Mouse (Mus musculus): ENCODE results near the gene Cdk6. TPM values are rescaled to one million over a fixed set of nuclear protein-coding genes. Genes with fewer than 3 reads are reported as not detected.

Cdk6 gene
- polyA plus RNA-seq, 1 experiment = 42.2 TPM

DNA sequence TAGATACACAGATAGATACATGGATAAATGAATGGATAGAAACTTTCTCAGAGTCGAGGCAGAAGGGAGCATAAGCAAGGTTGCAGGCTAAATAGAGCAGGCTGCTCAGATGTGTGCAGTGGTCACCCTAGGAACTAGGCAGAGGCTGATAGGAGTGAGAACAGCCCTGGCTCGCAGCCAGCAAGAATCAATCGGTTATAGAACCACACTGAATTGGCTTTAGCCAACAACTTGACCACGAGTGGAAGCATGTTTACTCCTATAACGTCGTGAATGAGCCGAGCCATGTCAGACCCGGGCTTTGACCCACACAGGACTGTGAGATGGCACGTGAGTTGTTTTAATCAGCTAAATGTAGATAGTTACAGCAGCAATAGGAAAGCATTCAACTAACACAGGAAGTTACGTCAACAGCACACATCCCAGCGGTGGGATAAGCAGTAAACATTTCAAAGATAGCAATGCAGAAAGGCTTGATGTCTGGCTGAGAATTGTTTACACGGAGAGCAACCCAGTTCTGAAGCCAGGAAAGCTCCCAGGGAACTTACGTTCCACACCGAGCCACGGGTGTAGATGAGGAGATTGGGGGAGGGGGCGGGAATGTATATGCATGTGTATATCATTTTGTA is 147.0 kb downstream of the Cdk6 start:
- H3K4me3 ChIP-seq (ENCODE audit: control insufficient read depth, insufficient read depth, low read length) = no peak overlapping the region
- no peak overlapping the region for H3K27ac ChIP-seq (ENCODE audit: control insufficient read depth, insufficient read depth, low read length)
- 0 out of 2 replicates have a peak, but pooled peaks cover 3% of the 10 kb centered on the region for H3K36me3 ChIP-seq (ENCODE audit: control insufficient read depth, insufficient read depth, low read length)

DNA sequence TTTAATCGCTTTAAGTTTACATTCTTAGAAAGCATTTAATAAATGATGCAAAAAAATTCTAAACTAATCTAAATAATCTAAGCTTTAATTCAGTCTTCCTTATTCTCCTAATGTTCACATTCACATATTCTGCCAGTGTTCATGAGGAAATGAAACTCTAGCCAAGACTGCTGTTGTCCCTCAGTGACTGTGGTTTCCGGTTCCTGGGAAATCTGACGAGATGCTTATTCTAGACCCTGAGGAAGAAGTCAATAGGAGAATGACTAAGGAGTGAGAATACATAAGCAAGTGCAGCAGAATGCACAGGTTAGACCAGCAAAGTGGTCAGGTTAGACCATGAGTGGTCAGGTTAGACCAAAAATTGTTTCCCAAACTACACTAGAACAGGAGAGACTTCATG is 149.1 kb downstream of the Cdk6 start:
- Histone ChIP-seq H3K27me3 (ENCODE audit: control insufficient read depth, insufficient read depth, low read length) (no peaks in the 10 kb centered on the region), H3K36me3 (ENCODE audit: control insufficient read depth, insufficient read depth, low read length) (0 out of 2 replicates have a peak, but pooled peaks cover 3% of the 10 kb centered on the region), H3K4me1 (replicated peaks; ENCODE audit: control insufficient read depth, insufficient read depth, low read length) (peaks cover 5% of the 10 kb centered on the region), H3K4me3 (ENCODE audit: control insufficient read depth, insufficient read depth, low read length) (no peak overlapping the region), H3K27ac (ENCODE audit: control insufficient read depth, insufficient read depth, low read length) (no peak overlapping the region)
- TF ChIP-seq POLR2A (IDR thresholded peaks at IDR 0.05; ENCODE audit: control insufficient read depth, extremely low read depth, insufficient read depth, low read length, poor library complexity) = no peak
- no peak for TF ChIP-seq CTCF (IDR thresholded peaks at IDR 0.05; ENCODE audit: borderline replicate concordance, control insufficient read depth, extremely low read depth, insufficient read depth, low read length, poor library complexity)
- 85% methylated on average over 3 of the region's 3 CpGs for WGBS
- no peak for DNase-seq

More for the DNA sequence above, 147.0 kb downstream of the Cdk6 start:
- no peaks in the 10 kb centered on the region for H3K27me3 ChIP-seq (ENCODE audit: control insufficient read depth, insufficient read depth, low read length)
- TF ChIP-seq POLR2A (IDR thresholded peaks at IDR 0.05; ENCODE audit: control insufficient read depth, extremely low read depth, insufficient read depth, low read length, poor library complexity) (no peak), CTCF (IDR thresholded peaks at IDR 0.05; ENCODE audit: borderline replicate concordance, control insufficient read depth, extremely low read depth, insufficient read depth, low read length, poor library complexity) (no peak)
- 92% methylated on average over 16 of the region's 16 CpGs for WGBS
- no peaks in the 10 kb centered on the region for H3K4me1 ChIP-seq (replicated peaks; ENCODE audit: control insufficient read depth, insufficient read depth, low read length)
- DNase-seq = no peak

DNA sequence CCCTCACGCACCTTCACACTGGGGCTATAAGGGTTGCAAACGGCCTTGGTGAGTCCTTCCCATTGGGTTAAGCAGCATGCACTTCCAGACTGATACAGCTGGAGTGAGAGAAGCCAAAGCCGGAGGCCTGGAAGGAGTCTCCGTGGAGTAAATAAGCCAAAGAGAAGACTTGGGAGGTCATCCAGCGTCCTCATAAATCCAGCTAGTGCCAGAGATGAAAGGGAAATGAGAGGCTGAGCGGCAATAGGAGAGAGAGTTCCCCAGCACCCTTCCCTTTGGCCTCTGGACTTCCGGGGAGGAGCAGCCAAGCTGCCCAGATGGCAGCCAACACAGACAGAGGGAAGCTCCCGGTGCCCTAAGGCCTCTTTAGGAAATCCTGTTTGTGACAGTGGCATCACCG is 149.8 kb downstream of the Cdk6 start:
- TF ChIP-seq CTCF (IDR thresholded peaks at IDR 0.05; ENCODE audit: borderline replicate concordance, control insufficient read depth, extremely low read depth, insufficient read depth, low read length, poor library complexity) (no peak), POLR2A (IDR thresholded peaks at IDR 0.05; ENCODE audit: control insufficient read depth, extremely low read depth, insufficient read depth, low read length, poor library complexity) (no peak)
- H3K36me3 ChIP-seq (ENCODE audit: control insufficient read depth, insufficient read depth, low read length) = no peaks in the 10 kb centered on the region
- H3K27me3 ChIP-seq (ENCODE audit: control insufficient read depth, insufficient read depth, low read length) = no peaks in the 10 kb centered on the region
- no peak overlapping the region for H3K4me3 ChIP-seq (ENCODE audit: control insufficient read depth, insufficient read depth, low read length)
- 75% methylated on average over 9 of the region's 9 CpGs for WGBS
- H3K27ac ChIP-seq (ENCODE audit: control insufficient read depth, insufficient read depth, low read length) = no peak overlapping the region
- DNase-seq = no peak
- H3K4me1 ChIP-seq (replicated peaks; ENCODE audit: control insufficient read depth, insufficient read depth, low read length) = peaks cover 5% of the 10 kb centered on the region

DNA sequence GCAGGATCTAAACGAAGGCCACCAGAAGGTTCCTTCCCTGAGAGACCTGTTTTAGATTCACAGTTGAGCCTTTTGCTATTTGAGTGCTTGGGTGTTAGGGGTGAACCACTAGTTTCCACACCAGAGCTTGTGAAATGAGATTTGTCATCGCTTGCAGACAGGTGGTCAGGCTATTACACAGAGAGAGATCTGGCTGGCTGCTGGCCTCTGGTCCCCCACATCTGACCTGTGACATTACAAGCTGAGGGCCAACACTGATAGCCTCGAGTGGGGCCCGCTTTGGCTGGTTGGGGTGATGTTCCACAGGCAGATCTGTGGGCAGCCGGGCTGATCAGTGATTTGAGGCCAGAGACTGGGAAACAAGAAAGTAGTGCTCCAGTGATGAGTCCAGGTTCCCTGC is 150.6 kb downstream of the Cdk6 start:
- Histone ChIP-seq H3K4me1 (replicated peaks; ENCODE audit: control insufficient read depth, insufficient read depth, low read length) (peaks cover 7% of the 10 kb centered on the region), H3K36me3 (ENCODE audit: control insufficient read depth, insufficient read depth, low read length) (no peaks in the 10 kb centered on the region), H3K4me3 (ENCODE audit: control insufficient read depth, insufficient read depth, low read length) (no peak overlapping the region), H3K27ac (ENCODE audit: control insufficient read depth, insufficient read depth, low read length) (no peak overlapping the region), H3K27me3 (ENCODE audit: control insufficient read depth, insufficient read depth, low read length) (no peaks in the 10 kb centered on the region)
- no peak for TF ChIP-seq POLR2A (IDR thresholded peaks at IDR 0.05; ENCODE audit: control insufficient read depth, extremely low read depth, insufficient read depth, low read length, poor library complexity)
- TF ChIP-seq CTCF (IDR thresholded peaks at IDR 0.05; ENCODE audit: borderline replicate concordance, control insufficient read depth, extremely low read depth, insufficient read depth, low read length, poor library complexity) = no peak
- DNase-seq = no peak
- 81% methylated on average over 5 of the region's 5 CpGs for WGBS

DNA sequence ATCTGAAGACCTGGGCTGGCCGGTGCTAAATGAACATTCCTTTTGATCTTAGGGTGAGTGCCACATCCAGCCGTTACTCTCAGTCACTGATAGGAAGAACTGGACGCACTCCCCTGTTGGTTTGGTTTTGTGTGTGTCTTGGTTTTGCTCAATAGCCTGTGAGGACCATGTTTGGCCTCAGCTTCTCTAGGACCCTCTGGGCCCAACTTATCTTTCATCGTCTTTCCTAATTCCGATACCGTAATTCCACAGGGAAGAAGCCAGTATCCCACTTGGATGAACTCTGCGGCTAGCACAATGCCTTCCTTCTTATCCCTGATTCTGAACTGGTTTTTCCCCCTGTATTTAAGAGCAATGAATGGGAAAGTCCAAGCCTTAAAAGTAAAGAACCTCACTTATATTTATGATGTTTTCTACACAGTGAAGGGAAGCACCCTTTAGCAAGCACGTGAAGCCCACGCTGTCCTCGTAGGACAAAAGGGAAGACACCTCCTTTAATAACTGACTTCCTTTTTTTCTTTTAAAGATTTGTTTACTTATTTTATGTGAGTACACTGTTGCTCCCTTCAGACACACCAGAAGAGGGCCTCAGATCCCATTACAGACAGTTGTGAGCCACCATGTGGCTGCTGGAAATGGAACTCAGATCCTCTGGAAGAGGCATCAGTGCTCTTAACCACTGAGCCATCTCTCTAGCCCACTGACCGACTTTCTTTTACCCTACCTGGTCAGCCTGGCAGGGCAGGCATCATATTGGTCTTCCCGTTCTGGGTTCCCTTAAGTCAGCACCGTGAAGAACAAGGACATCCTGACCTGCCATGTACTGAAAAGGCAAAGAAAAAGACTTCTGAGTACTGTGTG is 151.7 kb downstream of the Cdk6 start:
- H3K4me1 ChIP-seq (replicated peaks; ENCODE audit: control insufficient read depth, insufficient read depth, low read length) = peaks cover 16% of the 10 kb centered on the region
- no peak overlapping the region for H3K27ac ChIP-seq (ENCODE audit: control insufficient read depth, insufficient read depth, low read length)
- 90% methylated on average over 13 of the region's 13 CpGs for WGBS
- DNase-seq = no peak
- H3K4me3 ChIP-seq (ENCODE audit: control insufficient read depth, insufficient read depth, low read length) = no peak overlapping the region
- H3K36me3 ChIP-seq (ENCODE audit: control insufficient read depth, insufficient read depth, low read length) = no peaks in the 10 kb centered on the region
- H3K27me3 ChIP-seq (ENCODE audit: control insufficient read depth, insufficient read depth, low read length) = no peaks in the 10 kb centered on the region
- no peak for TF ChIP-seq POLR2A (IDR thresholded peaks at IDR 0.05; ENCODE audit: control insufficient read depth, extremely low read depth, insufficient read depth, low read length, poor library complexity)
- TF ChIP-seq CTCF (IDR thresholded peaks at IDR 0.05; ENCODE audit: borderline replicate concordance, control insufficient read depth, extremely low read depth, insufficient read depth, low read length, poor library complexity) = no peak

DNA sequence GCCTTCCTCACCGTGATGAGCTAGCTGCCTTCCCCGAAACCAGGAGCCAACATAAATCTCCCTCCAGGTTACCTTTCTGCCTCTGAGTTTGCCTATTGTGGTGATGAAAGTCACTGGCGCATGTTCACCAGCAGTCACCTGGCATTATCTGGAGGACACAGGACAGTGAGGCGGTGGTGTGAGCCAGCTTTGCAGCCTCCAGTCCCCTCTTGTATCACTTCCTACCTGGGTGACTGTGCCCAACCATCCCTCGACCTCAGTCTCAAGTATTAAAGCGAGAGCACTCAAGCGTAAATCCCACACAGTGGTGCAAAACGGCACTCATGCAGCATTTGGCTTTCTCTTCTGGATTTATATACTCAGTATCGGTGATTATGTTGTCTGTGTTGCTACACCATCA is 152.7 kb downstream of the Cdk6 start:
- Histone ChIP-seq H3K4me1 (replicated peaks; ENCODE audit: control insufficient read depth, insufficient read depth, low read length) (peaks cover 24% of the 10 kb centered on the region), H3K27me3 (ENCODE audit: control insufficient read depth, insufficient read depth, low read length) (no peaks in the 10 kb centered on the region), H3K4me3 (ENCODE audit: control insufficient read depth, insufficient read depth, low read length) (no peak overlapping the region), H3K36me3 (ENCODE audit: control insufficient read depth, insufficient read depth, low read length) (no peaks in the 10 kb centered on the region), H3K27ac (ENCODE audit: control insufficient read depth, insufficient read depth, low read length) (no peak overlapping the region)
- WGBS = 90% methylated on average over 9 of the region's 9 CpGs
- DNase-seq = no peak
- TF ChIP-seq CTCF (IDR thresholded peaks at IDR 0.05; ENCODE audit: borderline replicate concordance, control insufficient read depth, extremely low read depth, insufficient read depth, low read length, poor library complexity) = no peak
- no peak for TF ChIP-seq POLR2A (IDR thresholded peaks at IDR 0.05; ENCODE audit: control insufficient read depth, extremely low read depth, insufficient read depth, low read length, poor library complexity)

All from thymus, adult 2 months (tissue).